Mouse (Mus musculus) heart, embryonic 16.5 days (tissue): Measurements from ENCODE around the gene Smad1. TPM values are rescaled to one million over a fixed set of nuclear protein-coding genes. Genes with fewer than 3 reads are reported as not detected.

Experiments
- ATAC-seq: fragments of 200-750 bp; cut with Nextera tagmentation; replicated peaks from 2 replicates; pipeline ENCODE4 v1.8.0; 2017; ENCODE audit warnings: moderate number of reproducible peaks; ENCODE audit not compliant: insufficient read depth, low FRiP score; ENCODE audit errors: extremely low read depth
- H3K27ac ChIP-seq: fragments of 300-500 bp; sonication (generic); 2 replicates; pipeline ENCODE4 v1.5.1; 2014; ENCODE audit warnings: mild to moderate bottlenecking, low read length, control low read depth, moderate library complexity
- H3K27me3 ChIP-seq: fragments of 300-500 bp; sonication (generic); 2 replicates; pipeline ENCODE4 v1.6.1; 2014; ENCODE audit warnings: low read length, mixed read lengths; ENCODE audit not compliant: control insufficient read depth, insufficient read depth
- H3K36me3 ChIP-seq: fragments of 300-500 bp; sonication (generic); 2 replicates; pipeline ENCODE4 v1.6.1; 2014; ENCODE audit not compliant: control insufficient read depth, insufficient read depth
- H3K4me1 ChIP-seq: fragments of 300-500 bp; sonication (generic); 2 replicates; pipeline ENCODE4 v1.6.1; 2014; ENCODE audit warnings: low read length, mixed read lengths; ENCODE audit not compliant: control insufficient read depth, insufficient read depth
- H3K4me2 ChIP-seq: fragments of 300-500 bp; sonication (generic); 2 replicates; pipeline ENCODE4 v1.6.1; 2014; ENCODE audit warnings: low read depth, mild to moderate bottlenecking, control low read depth, low read length
- H3K4me3 ChIP-seq: fragments of 300-500 bp; sonication (generic); 2 replicates; pipeline ENCODE4 v1.5.1; 2014; ENCODE audit warnings: mild to moderate bottlenecking, control low read depth, low read length
- H3K9ac ChIP-seq: fragments of 300-500 bp; sonication (generic); 2 replicates; pipeline ENCODE4 v1.6.1; 2014; ENCODE audit warnings: low read length, control low read depth
- H3K9me3 ChIP-seq: fragments of 300-500 bp; sonication (generic); replicated peaks from 2 replicates; pipeline ENCODE4 v1.6.1; 2016; ENCODE audit warnings: low read length; ENCODE audit not compliant: control insufficient read depth
- WGBS: fragments of 180-500 bp; shearing (Covaris S2); extraction: QIAGEN DNeasy Blood & Tissue Kit; methylation state at CpG from one replicate; pipeline ENCODE4 v1.1.7; 2014; 5-methylcytosine and 5-hydroxymethylcytosine counted together
- polyA plus RNA-seq: library from polyadenylated mRNA; unstranded; fragments of >200 nt; fragmentation: Nextera tagmentation; extraction: Ambion mirVana; gene quantifications from 2 replicates; pipeline ENCODE4 v1.2.1, GENCODE M21; 2015

The Smad1 gene
- polyA plus RNA-seq, 1 experiment from 2014 or later, result 22.4 TPM

DNA sequence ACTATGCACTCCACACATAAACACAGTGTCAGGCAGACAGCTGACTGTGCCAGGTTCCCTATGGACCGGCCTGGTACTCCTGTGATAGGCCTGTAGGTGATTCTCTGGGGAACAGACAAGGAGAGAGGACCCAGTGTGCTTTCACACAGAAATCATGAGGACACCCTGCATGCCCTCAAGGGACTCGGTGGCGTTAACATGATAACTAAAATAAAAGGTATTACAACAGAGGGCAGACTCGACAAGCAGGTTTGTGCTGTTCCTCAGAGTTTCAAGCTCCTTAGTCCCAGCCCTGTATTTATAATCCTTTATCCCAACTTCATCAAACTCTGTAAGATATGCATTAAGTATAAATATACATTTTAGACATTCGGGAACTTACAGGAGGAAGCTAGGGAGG is 12.5 kb downstream of the Smad1 start:
- Histone ChIP-seq H3K4me1 (peaks cover 30% of the 10 kb centered on the region), H3K9me3 (peaks cover 3% of the 10 kb centered on the region), H3K4me2 (no peak overlapping the region), H3K27ac (no peak overlapping the region), H3K4me3 (no peak overlapping the region), H3K36me3 (peaks cover 7% of the 10 kb centered on the region), H3K9ac (no peak overlapping the region), H3K27me3 (no peaks in the 10 kb centered on the region)
- 88% methylated on average over 5 of the region's 5 CpGs for WGBS
- ATAC-seq, result no peak

DNA sequence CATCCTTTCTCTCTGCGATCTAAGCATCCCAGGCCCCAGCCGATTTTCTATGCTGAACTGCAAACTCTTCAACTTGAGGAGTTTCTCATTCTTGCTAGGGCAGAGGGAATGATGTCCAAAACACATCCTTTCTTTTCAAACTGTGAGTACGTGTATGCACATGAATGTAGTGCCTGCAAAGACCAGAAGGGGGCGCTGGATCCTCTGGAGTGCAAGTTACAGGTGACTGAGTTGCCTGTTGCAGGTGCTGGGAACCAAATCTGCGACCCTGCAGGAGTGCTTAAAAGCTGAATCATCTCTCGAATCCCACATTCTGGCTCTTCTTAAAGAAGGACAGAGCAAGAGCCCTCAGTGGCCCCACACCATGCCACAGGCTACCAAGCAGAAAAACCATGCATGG is 13.0 kb downstream of the Smad1 start:
- H3K9me3 ChIP-seq, result peaks cover 3% of the 10 kb centered on the region
- H3K9ac ChIP-seq, result no peak overlapping the region
- peaks cover 7% of the 10 kb centered on the region for H3K36me3 ChIP-seq
- no peak for ATAC-seq
- no peak overlapping the region for H3K4me2 ChIP-seq
- no peaks in the 10 kb centered on the region for H3K27me3 ChIP-seq
- 70% methylated on average over 6 of the region's 6 CpGs for WGBS
- peaks cover 34% of the 10 kb centered on the region for H3K4me1 ChIP-seq
- H3K27ac ChIP-seq, result no peak overlapping the region
- H3K4me3 ChIP-seq, result no peak overlapping the region

DNA sequence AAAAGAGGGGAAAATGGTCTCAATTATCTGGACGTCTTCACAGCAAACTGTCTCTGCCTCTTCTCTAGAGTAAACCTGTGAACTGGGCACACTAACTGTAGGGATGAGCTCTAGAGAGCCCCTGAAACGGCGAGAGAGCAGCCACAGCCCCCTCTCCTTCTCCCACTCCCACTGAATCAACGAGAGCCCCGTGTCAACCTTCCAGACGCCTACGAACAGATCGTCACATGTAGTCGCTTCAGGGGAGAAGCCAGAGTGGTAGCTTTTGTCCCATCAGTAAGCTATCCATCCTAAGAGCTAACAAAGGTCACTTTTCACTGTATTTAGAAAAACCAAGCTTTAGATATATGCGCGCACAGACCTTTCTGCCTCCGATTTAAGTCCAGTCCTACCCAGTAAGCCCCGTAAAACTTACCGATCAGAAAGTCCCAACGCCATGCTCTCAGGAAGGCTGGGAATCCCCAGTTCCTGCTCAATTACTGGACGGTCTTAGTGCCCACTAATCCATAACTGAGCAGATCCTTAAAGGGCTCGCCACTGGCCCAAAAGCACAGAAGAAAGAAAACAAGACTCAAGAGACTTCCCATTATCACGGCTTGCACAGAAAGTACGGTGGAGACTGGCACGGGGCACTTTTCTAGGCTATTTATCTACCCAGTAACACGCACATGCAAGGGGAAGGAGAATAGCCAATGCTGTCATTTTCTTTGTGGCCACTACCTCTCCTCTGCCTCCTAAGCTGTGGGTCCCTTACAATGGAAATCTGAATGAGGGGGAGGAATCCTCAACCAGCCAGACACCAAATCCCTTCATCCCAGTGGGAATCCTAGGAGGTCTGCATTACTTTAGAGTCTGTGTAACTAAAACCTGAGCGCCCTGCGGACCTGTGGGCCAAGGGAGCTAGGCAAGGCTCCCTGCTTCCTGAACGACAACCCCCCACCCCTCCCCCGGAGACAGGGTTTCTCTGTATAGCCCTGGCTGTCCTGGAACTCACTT is 14.7 kb downstream of the Smad1 start:
- Histone ChIP-seq H3K4me3 (peak overlapping the region; percentile 26), H3K4me2 (peak overlapping the region; percentile 41), H3K27ac (peak overlapping the region; percentile 51; the same call in 1 of the 2 replicates), H3K36me3 (peaks cover 7% of the 10 kb centered on the region), H3K9me3 (peaks cover 3% of the 10 kb centered on the region), H3K27me3 (no peaks in the 10 kb centered on the region), H3K9ac (peak overlapping the region; percentile 5; the same call in 1 of the 2 replicates), H3K4me1 (peaks cover 36% of the 10 kb centered on the region)
- no peak for ATAC-seq
- 33% methylated on average over 25 of the region's 25 CpGs for WGBS

DNA sequence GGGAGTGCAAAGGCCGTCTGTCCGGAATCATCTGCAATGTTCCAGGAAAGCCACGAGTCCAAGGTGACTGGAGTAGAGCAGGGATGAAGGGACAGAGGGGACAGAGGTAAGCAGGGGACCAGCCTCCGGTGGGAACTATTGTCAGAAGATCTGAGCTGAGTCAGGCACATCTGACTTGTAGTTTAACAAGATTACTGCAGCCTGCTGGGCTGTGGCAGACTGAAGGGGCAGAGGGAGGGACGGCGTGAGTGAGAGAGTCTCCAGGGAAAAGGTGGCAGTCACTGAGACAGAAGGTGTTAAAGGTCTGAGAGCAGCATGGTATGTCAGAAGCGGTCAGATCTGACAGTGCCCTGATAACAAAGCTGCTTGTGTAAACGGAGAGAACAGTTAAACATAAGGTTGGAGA is 16.5 kb downstream of the Smad1 start:
- H3K27ac ChIP-seq, result 0 out of 2 replicates have a peak overlapping the region, but pooled peaks have one; percentile 27
- H3K4me2 ChIP-seq, result peak overlapping the region; percentile 22
- H3K27me3 ChIP-seq, result no peaks in the 10 kb centered on the region
- H3K36me3 ChIP-seq, result peaks cover 4% of the 10 kb centered on the region; the same call in 1 of the 2 replicates
- ATAC-seq, result no peak
- H3K9ac ChIP-seq, result peak overlapping the region; percentile 6
- peaks cover 3% of the 10 kb centered on the region for H3K9me3 ChIP-seq
- no peak overlapping the region for H3K4me3 ChIP-seq
- 20% methylated on average over 8 of the region's 8 CpGs for WGBS
- peaks cover 37% of the 10 kb centered on the region for H3K4me1 ChIP-seq

DNA sequence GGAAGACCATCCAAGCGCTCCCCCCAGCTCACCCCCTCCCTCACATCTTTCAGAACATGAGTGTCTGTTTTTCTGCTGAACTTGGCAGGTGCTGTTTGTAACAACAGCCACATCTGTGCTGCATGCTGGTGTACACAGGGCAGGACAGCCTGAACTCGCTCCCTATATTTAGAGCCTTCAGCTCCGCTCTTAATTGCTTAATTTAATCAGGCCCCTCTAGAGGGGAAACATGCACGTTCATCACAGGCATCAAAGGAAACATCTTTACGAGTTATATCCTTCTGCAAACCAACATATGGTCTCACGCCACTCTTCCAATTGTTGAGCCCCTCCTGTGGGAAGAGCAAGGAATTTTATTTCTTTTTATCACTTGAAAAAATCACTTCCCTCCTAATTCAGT is 17.5 kb downstream of the Smad1 start:
- Histone ChIP-seq H3K36me3 (peaks cover 4% of the 10 kb centered on the region; the same call in 1 of the 2 replicates), H3K4me2 (no peak overlapping the region), H3K4me1 (peaks cover 37% of the 10 kb centered on the region), H3K9ac (no peak overlapping the region), H3K27me3 (no peaks in the 10 kb centered on the region), H3K27ac (no peak overlapping the region; the same call in 1 of the 2 replicates), H3K9me3 (peaks cover 3% of the 10 kb centered on the region), H3K4me3 (no peak overlapping the region)
- WGBS, result 54% methylated on average over 6 of the region's 6 CpGs
- peak; percentile 44; the same call in 1 of the 2 replicates for ATAC-seq

DNA sequence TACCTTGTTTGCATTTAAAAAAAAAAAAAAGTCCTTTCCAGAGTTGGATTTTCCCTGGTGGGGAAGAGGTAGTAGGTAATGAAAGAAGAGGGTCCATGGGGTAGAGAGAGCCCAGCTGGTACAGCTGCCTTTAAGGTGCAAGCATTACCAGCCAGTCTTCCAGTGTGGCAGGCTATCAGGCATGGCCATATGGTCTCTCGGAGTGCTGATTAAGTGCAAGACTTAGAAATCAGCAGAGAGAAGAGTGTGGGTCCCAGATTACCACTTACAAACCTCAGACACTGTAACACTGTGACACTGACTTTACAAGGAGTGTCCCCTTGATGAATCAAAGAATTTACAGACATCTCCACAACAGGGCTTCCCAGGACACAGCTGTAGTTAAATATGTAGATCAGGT is 18.9 kb downstream of the Smad1 start:
- no peaks in the 10 kb centered on the region for H3K9me3 ChIP-seq
- peaks cover 35% of the 10 kb centered on the region for H3K4me1 ChIP-seq
- ATAC-seq, result no peak
- H3K9ac ChIP-seq, result no peak overlapping the region
- H3K4me2 ChIP-seq, result no peak overlapping the region
- no peaks in the 10 kb centered on the region for H3K36me3 ChIP-seq
- H3K27ac ChIP-seq, result no peak overlapping the region
- WGBS, result 66% methylated on average over 1 of the region's 1 CpGs
- no peak overlapping the region for H3K4me3 ChIP-seq
- H3K27me3 ChIP-seq, result no peaks in the 10 kb centered on the region

DNA sequence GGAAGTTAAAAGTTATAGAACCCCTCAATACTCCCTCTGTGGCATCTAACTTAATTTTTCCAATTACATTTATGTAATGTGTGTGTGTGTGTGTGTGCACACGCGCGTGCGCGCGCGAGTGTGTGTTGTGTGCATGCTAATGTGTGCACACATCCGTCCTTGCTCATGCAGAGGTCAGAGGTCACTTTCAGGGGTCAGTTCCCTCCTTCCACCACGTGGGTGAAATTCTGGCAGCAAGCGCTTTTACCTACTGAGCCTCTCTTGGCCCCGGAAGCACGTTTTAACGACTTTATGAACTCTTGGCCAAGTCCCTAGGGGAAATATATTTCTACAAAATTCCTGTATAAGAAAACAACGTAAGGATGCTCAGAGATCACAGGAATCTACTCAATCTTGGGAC is 19.3 kb downstream of the Smad1 start:
- Histone ChIP-seq H3K27me3 (no peaks in the 10 kb centered on the region), H3K4me1 (peaks cover 37% of the 10 kb centered on the region), H3K4me2 (no peak overlapping the region), H3K9me3 (no peaks in the 10 kb centered on the region), H3K4me3 (no peak overlapping the region), H3K9ac (no peak overlapping the region), H3K27ac (no peak overlapping the region), H3K36me3 (no peaks in the 10 kb centered on the region)
- WGBS, result 75% methylated on average over 14 of the region's 14 CpGs
- no peak for ATAC-seq

DNA sequence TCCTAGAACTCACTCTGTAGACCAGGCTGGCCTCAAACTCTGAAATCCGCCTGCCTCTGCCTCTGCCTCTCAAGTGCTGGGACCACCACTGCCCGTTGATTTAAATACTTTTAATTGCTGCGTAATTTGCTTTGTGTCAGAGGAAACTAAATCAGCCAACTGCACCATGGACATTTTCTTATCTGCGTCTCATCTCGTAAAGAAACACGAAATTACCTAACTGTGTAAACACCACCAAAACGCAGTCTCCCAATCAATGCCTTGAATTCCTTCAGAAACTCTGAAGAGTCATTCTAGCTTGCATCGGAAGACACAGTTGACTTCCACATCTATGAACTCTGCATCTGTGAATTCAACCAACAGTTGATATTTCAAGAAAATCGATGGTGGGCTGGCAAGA is 22.7 kb downstream of the Smad1 start:
- Histone ChIP-seq H3K36me3 (peaks cover 4% of the 10 kb centered on the region; the same call in 1 of the 2 replicates), H3K27ac (no peak overlapping the region), H3K9ac (no peak overlapping the region), H3K4me3 (no peak overlapping the region), H3K4me2 (no peak overlapping the region), H3K9me3 (no peaks in the 10 kb centered on the region), H3K4me1 (peaks cover 40% of the 10 kb centered on the region), H3K27me3 (no peaks in the 10 kb centered on the region)
- WGBS, result 86% methylated on average over 9 of the region's 9 CpGs
- ATAC-seq, result no peak

DNA sequence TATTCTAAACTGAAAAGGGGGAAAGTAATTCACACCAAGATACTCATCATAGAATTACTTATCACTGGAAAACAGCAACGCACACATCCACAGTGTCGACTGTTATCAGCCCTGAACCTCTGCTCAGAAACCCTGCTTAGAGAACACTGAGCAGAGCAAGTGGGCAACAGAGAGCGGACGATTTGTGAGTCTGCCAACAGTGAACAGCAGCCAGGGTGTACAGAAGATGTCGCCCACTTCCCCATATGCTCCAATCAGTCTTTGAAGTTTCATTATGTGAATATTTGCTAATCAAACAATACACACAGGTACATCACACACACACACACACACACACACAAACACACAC is 23.6 kb downstream of the Smad1 start:
- H3K4me3 ChIP-seq, result no peak overlapping the region
- H3K36me3 ChIP-seq, result peaks cover 9% of the 10 kb centered on the region; the same call in 1 of the 2 replicates
- 29% methylated on average over 5 of the region's 5 CpGs for WGBS
- no peak for ATAC-seq
- H3K9me3 ChIP-seq, result no peaks in the 10 kb centered on the region
- peak overlapping the region; percentile 39 for H3K4me2 ChIP-seq
- no peaks in the 10 kb centered on the region for H3K27me3 ChIP-seq
- H3K9ac ChIP-seq, result 0 out of 2 replicates have a peak overlapping the region, but pooled peaks have one; percentile 22
- H3K27ac ChIP-seq, result peak overlapping the region; percentile 50; the same call in 1 of the 2 replicates
- peaks cover 35% of the 10 kb centered on the region for H3K4me1 ChIP-seq
